Mouse (Mus musculus) E14TG2a.4 (cell line): ENCODE data around the gene Gm21887.
"Not testable (repeated sequence)": the region's sequence is repeated elsewhere in the genome, so short reads cannot be mapped to it uniquely, and the experiment has no call there.

Experiments used
- CTCF ChIP-seq: conservative IDR thresholded peaks from 2 replicates; pipeline ENCODE4 v1.5.1; 2014; ENCODE audit warnings: low read length
- NANOG ChIP-seq: IDR thresholded peaks from 2 replicates; pipeline ENCODE4 v1.6.1; 2014; ENCODE audit warnings: borderline replicate concordance, low read length, mixed read lengths
- POU5F1 ChIP-seq: IDR thresholded peaks from 2 replicates; pipeline ENCODE4 v1.6.1; 2014; ENCODE audit warnings: low read length, borderline replicate concordance

DNA sequence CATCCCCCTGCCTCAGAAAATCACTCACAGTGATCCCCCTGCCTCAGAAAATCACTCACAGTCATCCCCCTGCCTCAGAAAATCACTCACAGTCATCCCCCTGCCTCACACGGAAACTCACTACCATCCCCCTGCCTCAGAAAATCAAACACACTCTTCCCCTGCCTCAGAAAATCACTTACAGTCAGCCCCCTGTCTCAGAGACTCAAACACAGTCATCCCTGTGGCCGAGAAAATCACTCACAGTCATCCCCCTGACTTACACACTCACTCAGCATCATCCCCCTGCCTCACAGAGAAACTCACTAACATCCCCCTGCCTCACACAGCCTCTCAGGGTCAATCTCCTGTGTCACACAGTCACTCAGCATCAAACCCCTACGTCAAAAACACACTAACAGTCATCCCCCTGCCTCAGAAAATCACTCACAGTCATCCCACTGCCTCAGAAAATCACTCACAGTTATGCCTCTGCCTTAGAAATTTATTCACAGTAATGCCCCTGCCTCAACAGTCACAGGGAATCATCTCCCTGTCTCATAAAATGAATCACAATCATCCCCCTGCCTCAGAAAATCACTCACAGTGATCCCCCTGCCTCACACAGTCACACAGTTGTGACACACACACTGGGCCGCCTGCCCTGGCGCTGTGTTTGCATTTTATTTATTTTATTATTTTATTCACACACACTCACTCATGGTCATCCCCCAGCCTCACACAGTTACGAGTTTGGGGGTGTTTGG, 8.6 kb upstream of the Gm21887 start:
- TF ChIP-seq CTCF, POU5F1, NANOG: not testable (repeated sequence)
